Mouse (Mus musculus): ENCODE results near the gene Pgf.

Pgf gene

DNA sequence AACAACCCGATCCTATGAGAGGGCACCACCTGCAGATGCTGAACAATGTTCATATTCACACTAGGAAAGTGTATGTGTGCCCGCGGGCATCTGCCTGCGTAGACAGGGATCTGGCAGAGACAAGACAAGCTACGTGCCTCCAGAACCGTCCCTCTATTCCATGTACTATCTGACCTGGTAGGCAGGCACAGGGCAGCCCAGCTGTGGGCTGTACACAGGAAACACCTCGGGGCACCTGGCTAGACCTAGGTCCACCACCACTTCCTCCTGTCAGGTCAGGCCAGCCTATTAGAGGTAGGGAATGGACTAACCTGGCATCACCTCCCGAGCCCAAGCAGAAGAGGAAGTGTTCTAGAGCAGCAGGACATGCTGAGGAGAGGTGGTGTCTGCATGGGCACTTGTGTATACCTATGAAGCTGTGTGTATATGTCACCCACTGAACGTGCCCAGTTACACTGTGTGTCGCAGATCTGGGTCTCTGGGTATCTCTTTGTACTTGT is at the start of gene Pgf:
Gene Pgf (minus strand): TSS at position 51 of the 500 bp plus-strand sequence.
- no peak for DNase-seq

DNA sequence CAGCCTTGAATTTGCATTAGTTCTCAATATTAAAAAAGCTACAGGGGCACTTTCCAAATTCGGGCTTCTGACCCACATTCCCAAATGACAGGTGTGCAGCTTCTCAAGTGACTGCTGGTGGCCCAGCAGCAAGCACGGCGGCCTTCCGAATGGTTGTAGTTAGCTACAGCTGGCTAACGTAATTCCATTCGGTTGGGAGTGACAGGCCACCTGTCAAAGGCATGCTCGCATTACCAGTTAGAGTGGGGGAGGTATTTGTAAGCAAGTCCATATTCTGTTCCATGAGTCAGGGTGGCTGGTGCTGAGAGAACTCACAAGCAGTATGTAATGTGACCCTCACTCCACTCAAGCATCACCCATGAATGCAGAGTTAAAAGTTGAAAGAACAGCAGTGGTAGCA is 49.6 kb upstream of the Pgf start:
- no peak for DNase-seq

DNA sequence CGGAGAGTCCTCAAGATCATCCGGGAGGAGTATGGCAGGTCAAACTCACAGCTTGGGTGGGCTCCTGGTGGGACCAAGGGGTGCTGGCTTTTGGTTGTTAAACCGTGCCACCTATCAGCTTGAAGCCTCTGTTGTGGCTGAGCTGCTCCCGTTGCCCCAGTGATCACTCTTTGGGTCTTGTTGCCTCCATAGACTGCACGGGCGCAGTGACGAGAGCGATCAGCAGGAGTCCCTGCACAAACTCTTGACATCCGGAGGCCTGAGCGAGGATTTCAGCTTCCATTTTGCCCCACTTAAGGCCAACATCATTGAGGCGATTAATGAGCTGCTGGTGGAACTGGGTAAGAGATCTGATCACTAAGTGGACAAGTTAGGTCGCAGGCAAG is 42.3 kb upstream of the Pgf start:
- DNase-seq: peak; percentile 46

DNA sequence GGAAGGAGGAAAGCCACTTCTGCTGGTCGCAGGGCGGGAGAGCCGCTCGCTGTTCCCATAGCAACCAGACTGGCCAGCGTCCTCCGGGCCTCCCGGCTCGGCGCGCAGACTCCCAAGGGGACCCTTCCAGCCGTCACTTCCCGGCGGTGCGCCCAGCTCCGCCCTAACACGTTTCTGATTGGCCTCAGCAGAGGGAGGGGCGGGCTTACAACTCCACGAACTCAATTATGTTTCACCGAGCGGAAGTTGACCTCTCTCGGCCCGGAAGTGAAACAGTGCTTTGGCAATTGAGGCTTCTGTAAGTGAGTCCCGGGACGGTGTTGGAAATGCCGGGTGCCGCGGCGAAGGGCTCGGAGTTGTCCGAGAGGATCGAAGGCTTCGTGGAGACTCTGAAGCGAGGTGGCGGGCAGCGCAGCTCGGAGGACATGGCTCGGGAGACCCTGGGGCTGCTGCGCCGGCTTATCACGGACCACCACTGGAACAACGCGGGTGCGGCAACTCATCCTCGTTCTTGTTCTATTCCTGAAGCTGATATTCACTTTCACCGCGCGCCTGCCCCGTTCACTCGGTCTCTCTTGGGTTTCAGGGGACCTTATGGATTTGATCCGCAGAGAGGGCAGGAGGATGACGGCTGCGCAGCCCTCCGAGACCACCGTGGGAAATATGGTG is 41.8 kb upstream of the Pgf start, which contains the start of gene Eif2b2:
Gene Eif2b2 (plus strand): TSS at position 246 of the 669 bp plus-strand sequence.
- DNase-seq: peak; percentile 93

DNA sequence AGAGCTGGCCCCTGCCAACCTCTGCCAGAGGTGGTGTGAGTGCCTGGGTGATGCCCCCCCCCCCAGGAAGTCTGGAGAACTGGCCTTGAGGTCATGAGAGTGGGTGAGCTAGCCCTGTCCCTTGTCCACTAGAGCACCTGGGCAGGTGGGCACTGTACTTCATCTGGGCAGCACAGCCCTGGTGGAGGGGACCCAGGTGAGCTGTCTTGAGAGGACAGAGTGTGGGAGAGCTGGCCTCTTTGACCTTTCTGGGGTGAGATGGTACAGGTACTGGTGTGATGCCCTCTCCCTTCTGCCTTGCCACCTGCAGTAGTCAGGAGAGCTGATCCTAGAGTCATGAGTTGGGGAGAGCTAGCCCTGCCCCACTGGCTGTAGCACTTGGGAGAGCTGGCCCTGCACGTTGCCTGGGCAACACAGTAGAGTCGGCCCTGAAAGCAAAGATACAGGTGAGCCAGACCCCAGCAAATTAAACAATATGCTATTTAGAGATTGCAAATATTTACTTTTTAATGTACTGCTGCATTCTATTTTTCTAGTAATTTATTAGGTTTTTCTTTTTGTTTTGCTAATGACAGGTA is 40.2 kb upstream of the Pgf start:
- no peak for DNase-seq

DNA sequence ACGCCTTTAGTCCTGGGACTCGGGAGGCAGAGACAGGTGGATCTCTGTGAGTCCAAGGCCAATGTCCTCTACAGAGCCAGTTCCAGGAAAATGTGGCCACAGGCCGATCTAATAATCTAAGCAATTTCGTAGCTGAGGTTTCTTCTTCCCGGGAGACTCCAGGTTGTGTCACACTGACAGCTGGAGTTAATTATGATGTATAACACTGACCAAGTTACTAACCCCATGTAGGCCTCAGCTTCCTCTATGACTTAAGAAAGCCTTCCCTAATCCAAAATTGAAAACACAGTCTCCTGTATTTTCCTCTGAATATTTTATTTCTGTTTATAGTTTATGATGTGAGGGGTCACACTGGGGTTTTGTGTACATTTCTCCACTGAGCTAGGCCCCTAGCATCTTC is 37.4 kb upstream of the Pgf start:
- no peak for DNase-seq

DNA sequence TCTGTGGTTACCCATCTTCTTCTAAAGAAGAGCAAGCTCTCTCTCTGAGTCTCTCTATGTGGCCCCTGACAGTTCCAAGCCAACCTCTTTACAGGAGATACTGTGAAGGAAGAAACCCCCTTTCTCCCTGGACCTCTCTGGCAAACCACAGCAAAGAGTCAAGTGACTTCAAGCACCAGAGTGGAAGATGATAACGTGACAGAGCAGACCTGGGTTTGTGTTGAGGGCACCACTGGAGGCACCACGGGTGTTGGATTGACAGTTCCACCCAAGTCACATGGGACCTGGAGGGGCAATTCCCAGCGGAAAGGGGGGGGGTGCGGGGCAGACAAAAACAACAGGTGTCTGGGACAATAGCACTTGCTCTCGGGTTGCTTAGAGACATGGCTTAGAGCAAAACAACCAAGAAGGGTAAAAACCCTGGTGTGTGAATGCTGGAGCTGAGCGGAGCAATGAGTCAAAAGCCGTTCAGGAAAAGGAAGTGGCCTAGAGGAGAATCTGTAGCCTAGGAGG is 31.2 kb upstream of the Pgf start:
- DNase-seq: peak; percentile 21

DNA sequence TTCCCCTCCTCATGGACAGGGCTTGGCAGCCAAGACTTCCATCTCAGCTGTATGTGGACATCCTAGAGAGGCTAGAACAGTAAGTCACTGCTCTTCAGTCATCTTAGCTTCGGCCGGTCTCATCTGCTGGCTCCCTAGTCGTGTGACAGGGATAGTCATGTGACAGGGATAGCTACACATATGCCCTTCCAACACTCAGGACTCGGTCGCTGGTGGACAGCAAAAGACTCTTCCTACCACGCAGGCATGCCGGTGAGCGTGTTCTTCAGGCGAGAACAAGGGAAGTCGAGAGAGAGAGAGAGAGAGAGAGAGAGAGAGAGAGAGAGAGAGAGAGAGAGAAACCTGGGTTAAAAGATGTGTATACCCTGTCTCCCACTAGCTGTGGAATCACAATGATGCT is 27.8 kb upstream of the Pgf start:
- DNase-seq: no peak

DNA sequence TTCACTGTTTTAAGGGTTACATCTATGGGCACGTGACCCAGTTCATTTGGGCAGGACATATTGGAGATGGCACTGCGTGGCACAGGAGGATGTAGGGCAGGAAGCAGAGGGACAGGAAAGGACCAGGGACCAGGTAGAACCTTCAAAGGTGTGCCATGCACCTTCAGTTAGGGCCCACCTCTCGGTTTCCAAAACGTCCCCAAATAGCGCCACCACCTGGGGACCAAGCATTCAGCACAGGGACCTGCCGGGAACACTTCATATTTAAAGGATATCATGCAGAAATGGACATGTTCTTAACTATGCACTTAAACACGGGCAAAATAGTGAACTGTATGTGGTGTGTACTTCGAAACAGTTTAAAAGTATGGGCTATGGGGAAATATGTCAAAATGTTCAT is 26.5 kb upstream of the Pgf start:
- no peak for DNase-seq

DNA sequence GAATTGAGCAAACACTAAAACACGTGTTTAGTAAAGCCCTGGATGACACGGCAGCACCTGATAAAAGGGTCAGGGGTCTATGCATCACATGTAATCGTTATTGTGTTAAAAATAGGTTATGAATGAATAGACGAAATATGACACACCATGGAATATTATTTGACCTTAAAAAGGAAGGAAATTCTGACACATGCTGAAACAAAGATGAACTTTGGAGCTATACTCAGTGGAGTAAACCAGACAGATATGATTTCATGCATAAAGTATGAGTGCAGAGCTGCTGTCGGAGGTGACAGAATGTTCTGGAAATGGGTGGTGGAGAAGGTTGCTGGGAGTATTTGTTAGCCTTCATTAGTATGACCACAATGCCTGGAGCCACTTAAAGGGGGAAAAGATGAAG is 26.1 kb upstream of the Pgf start:
- DNase-seq: no peak

DNA sequence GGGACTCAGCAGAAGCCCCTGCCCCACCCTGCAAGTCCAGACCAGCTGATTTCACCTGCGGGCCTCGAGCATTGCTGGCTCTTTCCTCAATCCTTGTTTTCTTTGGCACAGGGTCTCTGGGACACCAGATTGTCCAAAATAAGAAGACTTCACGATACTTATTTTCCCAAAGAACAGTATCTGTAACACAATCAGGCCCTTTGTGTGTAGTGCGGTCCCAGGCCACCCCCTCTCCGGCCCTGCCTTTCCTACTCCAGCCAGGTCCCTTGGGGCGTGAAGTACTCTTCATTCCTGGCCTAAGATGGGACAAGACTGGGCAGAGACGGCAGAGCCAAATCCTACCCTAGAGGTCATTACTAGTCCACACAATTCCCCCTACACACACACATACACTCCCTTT is 24.6 kb upstream of the Pgf start:
- DNase-seq: no peak

DNA sequence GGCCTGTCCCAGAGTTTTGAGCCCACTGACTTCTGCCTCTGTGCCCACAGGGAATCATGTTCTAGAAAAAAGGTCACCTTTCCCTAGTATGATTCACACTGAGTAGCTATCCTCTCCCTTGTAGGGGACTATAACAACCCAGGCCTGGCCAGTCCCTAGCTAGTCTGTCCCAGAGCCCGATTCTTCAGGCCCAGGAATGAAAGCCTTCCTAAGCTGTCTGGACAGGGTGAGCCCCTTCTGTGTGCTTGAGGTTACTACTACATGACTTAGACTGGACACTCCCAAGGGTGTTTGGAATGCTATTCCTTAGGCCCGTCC is 24.2 kb upstream of the Pgf start:
- no peak for DNase-seq

DNA sequence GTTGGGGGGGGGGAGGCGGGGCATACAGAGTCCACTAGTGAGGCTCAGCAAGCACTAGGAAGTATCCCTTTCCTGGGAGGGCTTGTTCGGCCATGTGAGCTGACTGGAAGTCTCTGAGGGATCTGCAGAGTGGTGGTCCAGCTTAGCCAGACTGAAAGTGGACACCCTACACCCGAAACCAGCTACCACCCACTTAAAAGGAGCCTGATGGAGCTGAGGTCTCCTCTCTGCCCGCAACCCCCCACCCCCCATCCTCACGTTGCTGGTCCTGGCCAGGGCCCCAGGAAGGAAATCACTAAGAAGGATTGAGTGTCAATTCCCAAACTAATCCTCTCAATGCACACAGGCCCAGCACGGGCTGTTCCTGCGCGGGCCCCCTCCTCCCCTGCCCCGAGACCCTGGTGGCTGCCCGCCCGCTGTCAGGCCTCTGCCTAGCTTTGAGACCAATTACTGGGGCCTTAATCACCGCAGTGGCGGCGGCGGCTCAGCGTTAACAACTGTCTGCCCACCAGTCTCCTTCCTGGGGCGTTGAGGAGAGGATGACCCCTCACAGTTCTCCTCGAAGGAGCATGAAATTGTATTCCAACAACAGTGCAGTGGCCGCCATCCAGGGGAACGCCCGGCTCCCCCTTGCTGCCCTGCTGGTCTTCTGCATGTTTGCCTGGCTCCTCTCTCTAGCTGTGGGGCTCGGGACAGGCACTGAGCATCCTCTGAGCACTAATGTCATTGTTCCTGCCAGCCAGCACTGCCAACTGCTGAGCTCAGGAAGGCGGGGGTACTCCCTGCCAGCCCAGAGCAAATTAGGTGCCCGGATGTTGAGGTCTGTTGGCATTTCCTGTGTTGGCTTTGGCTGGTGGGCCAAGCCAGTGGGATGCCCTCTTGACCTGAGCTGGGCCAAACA is 23.6 kb upstream of the Pgf start:
- no peak for DNase-seq

DNA sequence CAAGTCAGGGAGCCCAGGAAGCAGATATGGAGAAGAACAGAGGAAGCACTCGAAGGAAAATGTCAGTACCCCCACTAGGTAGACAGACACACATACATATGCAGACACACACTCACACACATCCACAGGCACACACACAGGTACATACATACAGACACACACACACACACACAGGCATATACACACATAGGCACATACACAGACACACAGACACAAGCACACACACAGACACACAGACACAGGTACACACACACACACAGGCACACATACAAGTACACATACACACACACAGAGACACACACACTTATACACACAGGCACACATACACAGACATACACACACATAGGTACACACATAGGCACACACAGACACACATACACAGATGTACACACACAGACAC is 22.4 kb upstream of the Pgf start:
- no peak for DNase-seq

DNA sequence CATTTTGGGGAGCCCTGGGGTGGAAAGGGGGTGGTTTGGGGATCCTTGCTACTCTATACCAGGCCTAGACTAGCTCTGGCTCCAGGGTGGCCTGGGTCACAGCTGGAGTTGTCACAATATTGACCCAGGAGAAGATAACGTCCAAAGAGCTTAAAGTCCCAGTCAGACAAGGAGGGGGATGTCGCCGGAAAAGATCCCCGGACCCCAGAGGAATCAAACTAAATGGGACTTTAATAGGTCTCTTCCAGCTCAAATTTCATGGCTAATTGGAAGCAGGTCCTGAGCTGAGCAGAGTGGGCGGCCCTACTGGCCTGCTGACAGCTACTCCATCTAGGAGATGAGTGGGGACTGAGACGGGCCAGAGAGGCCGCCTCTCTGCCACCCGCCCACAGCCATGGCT is 20.3 kb upstream of the Pgf start:
- DNase-seq: no peak

DNA sequence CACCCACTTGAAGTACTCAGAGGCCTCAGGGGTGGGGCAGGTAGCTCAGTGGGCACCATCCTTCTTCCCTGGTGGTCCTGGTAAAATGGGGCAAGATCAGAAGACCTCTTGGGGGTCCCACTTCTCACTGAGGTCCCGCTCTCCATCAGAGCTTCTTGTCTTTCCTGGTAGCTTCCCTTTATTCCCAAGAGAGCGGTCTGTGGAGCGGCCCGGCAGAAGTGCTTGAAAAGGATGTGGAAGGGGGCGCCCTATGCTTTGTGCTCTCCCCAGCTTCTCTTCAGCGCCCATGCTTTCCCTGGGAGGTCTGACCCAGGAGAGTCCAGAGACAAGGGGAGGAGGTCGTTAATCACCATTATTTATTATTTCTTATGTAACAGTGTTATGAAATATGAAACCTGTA is 19.8 kb upstream of the Pgf start:
- no peak for DNase-seq

DNA sequence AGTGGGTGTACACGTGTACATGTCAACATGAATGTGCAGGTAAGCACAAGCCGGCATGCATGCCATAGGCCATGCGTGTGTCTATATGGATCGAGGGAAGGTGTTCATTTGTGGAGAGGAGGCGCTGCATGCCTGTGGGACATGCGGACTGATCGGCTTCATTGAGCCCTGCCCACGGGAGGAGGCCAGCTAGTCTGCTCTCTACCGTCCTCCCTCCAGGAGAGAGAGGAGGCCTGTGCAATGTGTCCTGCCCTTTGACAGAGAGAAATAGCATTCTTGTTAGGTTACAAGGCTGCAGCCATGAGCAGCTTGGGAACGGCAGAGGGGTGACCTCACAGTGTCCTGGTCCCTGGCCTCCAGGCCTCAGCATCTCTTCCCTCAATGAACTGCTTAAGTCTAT is 18.6 kb upstream of the Pgf start:
- DNase-seq: no peak

DNA sequence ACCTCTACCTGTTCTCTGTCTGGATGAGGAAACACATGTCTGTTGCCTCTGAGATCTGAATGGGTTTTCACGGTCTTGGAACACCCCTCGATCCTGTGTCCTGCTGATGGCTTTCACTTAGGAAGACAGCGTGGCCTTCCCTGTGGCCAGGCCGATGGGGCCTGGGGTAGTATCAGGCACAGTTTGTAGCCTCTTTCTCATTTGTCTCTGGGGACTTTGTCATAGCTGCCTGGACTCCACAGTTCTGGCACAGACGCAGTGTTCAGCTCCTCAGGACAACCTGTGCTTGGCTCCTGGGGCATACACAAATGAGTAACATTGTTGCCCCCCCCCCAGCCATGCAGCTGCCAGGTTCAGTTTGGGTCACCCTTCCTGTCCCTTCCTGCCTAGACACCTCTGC is 17.5 kb upstream of the Pgf start:
- no peak for DNase-seq

DNA sequence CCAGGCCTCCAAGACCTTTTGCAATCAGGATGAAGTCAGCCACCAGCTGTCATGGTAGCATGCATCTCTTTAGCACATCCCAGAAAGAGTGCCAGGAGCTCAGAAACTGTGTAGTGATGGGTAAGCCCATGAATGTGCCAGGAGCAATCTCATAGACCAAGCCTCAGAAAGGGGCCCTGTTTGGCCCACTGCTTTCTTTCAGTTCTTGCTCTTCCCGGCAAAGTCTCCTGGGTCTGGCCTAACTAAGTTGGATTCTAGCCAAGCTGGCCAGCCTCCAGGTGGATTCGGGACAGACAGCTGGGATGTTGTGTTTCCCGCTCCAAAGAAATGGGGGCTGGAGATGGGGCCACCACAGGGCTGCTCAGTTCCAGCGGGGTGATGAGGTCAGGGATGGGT is 17.0 kb upstream of the Pgf start:
- DNase-seq: no peak

DNA sequence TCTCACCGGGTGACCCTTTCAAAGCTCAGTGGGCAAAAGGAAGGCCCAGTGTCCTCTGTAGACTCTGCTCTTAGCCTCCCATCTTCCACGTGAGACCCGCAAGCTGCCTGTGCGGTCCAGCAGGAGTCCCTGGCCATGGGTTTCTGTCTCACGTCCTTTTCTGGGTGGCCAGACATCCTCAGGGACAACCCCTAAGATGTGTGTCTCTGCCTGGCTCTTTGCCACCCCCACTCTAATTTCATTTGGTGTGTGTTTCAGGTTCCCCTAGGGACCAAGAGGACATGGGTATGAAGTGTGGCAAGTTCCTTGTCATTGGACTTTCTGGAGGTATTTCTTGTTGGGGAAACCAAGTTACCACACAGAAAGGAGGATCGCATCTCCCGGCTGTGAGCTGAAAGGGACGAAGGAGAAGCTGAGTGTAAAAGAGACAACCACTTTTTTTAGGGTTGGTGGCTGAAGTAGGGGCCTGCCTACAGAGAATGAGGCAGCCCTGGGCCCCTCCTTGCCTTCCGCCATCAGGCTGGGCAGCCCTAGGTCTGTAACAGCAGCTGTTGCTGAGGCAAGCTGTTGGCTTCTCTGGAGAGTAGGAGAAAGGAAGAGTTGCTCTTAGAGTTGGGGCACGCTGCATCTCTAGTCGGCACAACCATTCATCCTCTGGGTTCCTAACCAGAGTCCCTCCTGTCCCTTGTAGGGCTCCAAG is 16.5 kb upstream of the Pgf start:
- DNase-seq: no peak

DNA sequence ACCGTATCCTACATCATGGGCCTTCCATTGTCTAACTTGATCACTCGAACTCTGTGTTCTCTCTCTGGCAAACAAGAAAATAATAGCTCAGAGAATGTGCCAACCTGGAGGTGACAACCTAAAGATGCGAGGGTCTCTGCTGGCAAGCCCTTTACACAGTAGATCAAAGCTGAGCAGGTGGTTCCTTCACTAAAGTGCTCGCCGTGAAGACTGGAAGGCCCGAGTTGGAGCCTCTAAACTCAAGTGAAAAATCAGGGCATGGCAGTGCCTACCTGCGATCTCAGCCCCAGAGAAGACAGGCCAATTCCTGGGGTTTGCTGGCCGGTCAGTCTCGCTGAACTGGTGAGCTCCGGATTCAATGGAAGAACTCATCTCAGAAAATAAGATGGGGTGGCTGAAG is 15.6 kb upstream of the Pgf start:
- no peak for DNase-seq

DNA sequence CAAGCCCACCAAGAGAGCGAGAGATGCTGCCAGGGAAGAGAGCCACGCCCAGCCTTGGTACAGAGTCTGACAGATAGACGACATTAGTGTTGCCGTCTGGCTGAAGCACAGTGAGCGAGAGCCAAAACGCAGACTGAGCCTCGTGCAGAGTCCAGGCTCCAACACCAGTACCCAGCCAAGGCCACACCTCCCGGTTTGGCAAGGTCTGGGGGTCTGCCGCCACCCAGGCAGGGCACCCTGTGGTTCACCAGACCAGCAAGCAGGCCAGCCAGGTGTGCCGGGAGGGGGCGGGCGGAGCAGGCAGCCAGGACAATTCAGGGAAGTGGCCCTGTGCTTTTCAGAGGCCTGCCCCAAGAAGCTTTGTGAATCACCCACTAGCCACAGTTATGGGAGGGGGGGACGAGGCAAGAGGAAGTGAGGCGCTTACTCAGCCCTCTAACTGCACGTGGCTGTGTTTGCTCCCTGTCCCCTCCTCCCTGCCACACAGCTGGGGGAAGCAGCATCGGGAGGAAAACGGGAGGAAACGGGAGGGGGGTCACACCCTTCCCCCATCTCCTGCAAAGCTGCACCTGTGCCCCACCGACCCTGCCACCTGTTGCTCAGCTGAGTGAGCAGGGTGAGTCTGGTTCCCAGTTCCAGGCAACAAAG is 15.0 kb upstream of the Pgf start:
- DNase-seq: peak; percentile 78

DNA sequence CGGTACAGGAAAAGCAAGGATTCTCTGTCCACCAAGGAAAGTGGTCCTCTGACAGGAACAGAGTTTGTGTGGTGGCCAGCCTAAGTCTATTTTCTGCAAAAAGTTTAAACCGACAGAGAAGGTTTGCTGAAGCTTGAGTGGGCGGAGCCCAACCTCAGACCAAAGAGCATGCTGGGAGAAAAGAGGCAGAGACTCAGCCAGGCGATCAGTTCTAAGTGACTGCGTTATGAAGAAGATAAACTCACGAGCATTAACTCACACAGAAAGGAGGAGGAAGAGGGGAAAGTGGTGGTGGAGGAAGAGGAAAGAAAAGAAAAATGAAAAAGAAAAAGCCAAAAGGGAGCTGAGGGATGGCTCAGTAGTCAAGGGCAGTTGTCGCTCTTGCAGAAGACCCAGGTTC is 12.7 kb upstream of the Pgf start:
- DNase-seq: no peak

Data from thymus, postnatal 25 days (tissue).